Mouse (Mus musculus) 3134 (cell line): ENCODE data around the gene Gm28434.

Source experiments
- DNase-seq: peaks from one replicate; pipeline ENCODE4 v3.0.0-alpha.2; 2011; ENCODE audit warnings: low spot score; ENCODE audit not compliant: insufficient read length; ENCODE audit errors: extremely low read depth

Gene Gm28434

GRCm38 (mm10) chr5:87969201-87969600, at the start of gene Gm28434, which contains the start of gene 2310003L06Rik:
Gm28434 (plus strand) TSS chr5:87969517.
2310003L06Rik (plus strand) TSS chr5:87969459.
- no peak for DNase-seq

DNA sequence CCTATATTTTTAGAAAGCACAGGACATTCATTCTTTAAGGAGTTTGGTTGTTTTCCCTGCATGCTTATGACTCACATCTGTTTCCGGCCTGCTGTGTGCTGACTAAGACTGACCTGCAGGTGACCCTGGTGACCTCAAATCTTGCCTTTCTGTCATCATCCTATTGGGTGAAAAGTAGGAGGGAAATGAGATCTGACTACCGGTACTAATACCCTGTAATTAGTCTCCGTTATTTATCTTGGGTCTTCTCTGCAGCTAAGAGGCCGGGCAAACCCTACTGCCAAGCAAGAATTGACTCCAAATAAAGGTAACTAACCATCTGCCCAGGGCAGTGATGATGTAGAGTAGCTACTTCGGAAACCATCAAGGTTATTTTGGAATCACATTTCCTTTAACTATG, 43.9 kb upstream of the Gm28434 start, which contains the start of gene Csn3:
Gene Csn3 (plus strand): TSS at position 208 of the 400 bp plus-strand sequence.
- DNase-seq: peak; percentile 3

GRCm38 (mm10) chr5:87931603-87932002, 37.7 kb upstream of the Gm28434 start:
- DNase-seq: no peak

- DNase-seq: no peak
Observed at GRCm38 (mm10) chr5:87940752-87941151, 28.6 kb upstream of the Gm28434 start.

GRCm38 (mm10) chr5:87942515-87942914, 26.8 kb upstream of the Gm28434 start:
- no peak for DNase-seq

- DNase-seq: no peak
Observed at GRCm38 (mm10) chr5:87951836-87952235, 17.5 kb upstream of the Gm28434 start.

GRCm38 (mm10) chr5:87979139-87979538, 9.8 kb downstream of the Gm28434 start, which contains the start of gene Cabs1:
Cabs1 (plus strand) TSS chr5:87979439.
- no peak for DNase-seq

GRCm38 (mm10) chr5:87982468-87983214, 13.3 kb downstream of the Gm28434 start:
- DNase-seq: no peak

GRCm38 (mm10) chr5:88002249-88002648, 32.9 kb downstream of the Gm28434 start, which contains the start of gene Smr3a:
Smr3a (plus strand) TSS chr5:88002549.
- DNase-seq: no peak

- no peak for DNase-seq
Observed at GRCm38 (mm10) chr5:88005241-88005640, 35.9 kb downstream of the Gm28434 start.
